Mouse (Mus musculus) forebrain, embryonic 10.5 days (tissue): Measurements from ENCODE around the gene Lmx1b. TPM values are rescaled to one million over a fixed set of nuclear protein-coding genes. Genes with fewer than 3 reads are reported as not detected.

Experiments
- DNase-seq: peaks from one replicate; pipeline ENCODE4 v3.0.0-alpha.2; 2017; ENCODE audit warnings: low spot score; ENCODE audit errors: extremely low spot score
- H3K27ac ChIP-seq: fragments of 300-500 bp; sonication (generic); 2 replicates; pipeline ENCODE4 v1.5.1; 2016; ENCODE audit warnings: mild to moderate bottlenecking
- H3K27me3 ChIP-seq: fragments of 300-500 bp; sonication (generic); 2 replicates; pipeline ENCODE4 v1.6.1; 2016; ENCODE audit warnings: mild to moderate bottlenecking; ENCODE audit not compliant: poor library complexity, severe bottlenecking
- H3K36me3 ChIP-seq: fragments of 300-500 bp; sonication (generic); replicated peaks from 2 replicates; pipeline ENCODE4 v1.6.1; 2016; ENCODE audit warnings: mild to moderate bottlenecking, moderate library complexity
- H3K4me1 ChIP-seq: fragments of 300-500 bp; sonication (generic); 2 replicates; pipeline ENCODE4 v1.6.1; 2016
- H3K4me3 ChIP-seq: fragments of 300-500 bp; sonication (generic); 2 replicates; pipeline ENCODE4 v1.5.1; 2016; ENCODE audit warnings: mild to moderate bottlenecking, moderate library complexity
- H3K9me3 ChIP-seq: fragments of 300-500 bp; sonication (generic); 2 replicates; pipeline ENCODE4 v1.6.1; 2016; ENCODE audit warnings: mild to moderate bottlenecking, moderate library complexity
- WGBS: fragments of 180-500 bp; shearing (Covaris S2); methylation state at CpG from one replicate; pipeline ENCODE4 v1.1.7; 2016; 5-methylcytosine and 5-hydroxymethylcytosine counted together
- polyA plus RNA-seq: library from polyadenylated mRNA; unstranded; fragments of >200 nt; fragmentation: Nextera tagmentation; extraction: Ambion mirVana; gene quantifications from 2 replicates; pipeline ENCODE4 v1.2.1, GENCODE M21; 2016

Lmx1b gene
- polyA plus RNA-seq, 1 experiment from 2014 or later = 1.3 TPM

DNA sequence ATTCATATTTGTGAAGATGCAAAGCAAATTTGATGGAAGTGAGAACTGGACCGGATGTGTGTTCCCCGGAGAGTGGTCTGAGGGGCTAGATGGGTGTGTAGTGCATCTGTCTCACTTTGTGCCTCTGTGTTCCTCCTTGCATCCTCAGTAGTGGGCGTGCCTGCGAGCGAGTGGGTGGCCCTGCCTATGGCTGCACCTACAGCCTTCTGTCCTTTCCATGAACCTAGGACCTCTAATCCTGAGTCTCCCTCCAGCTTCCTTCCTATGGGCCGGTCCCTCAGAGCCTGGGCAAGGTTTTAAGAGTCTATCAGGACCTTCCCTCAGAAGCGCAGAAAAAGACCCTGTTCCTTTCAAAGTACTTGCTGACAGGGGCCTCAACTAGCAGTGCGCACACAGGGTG, 124.9 kb downstream of the Lmx1b start:
- no peaks in the 10 kb centered on the region for H3K4me1 ChIP-seq
- 0 out of 2 replicates have a peak, but pooled peaks cover 3% of the 10 kb centered on the region for H3K27me3 ChIP-seq
- DNase-seq = no peak
- H3K36me3 ChIP-seq = no peaks in the 10 kb centered on the region
- 92% methylated on average over 8 of the region's 8 CpGs for WGBS
- H3K9me3 ChIP-seq = no peaks in the 10 kb centered on the region
- H3K4me3 ChIP-seq = no peak overlapping the region
- H3K27ac ChIP-seq = no peak overlapping the region

Other genes starting within 250 kb of the Lmx1b start
- 6.6 and 7.6 TPM in 2 replicates for gene Zbtb34, start 209.2 kb downstream of the Lmx1b start, polyA plus RNA-seq
- 19.8 and 19.9 TPM in 2 replicates for gene Zbtb43, start 172.0 kb downstream of the Lmx1b start, polyA plus RNA-seq
- gene Mvb12b, start 247.4 kb upstream of the Lmx1b start, polyA plus RNA-seq = 15.7 and 15.8 TPM in 2 replicates